Mouse (Mus musculus) hindbrain, embryonic 13.5 days (tissue): ENCODE data around the gene Wdr3. TPM values are rescaled to one million over a fixed set of nuclear protein-coding genes. Genes with fewer than 3 reads are reported as not detected.
A peak's percentile ranks its signal among the peaks of the same experiment; 100 is the strongest.

ENCODE experiments used
- ATAC-seq: fragments of 200-750 bp; cut with Nextera tagmentation; 2 replicates; pipeline ENCODE4 v1.8.0; 2017; ENCODE audit warnings: moderate TSS enrichment; ENCODE audit not compliant: low FRiP score
- H3K27ac ChIP-seq: fragments of 300-500 bp; sonication (generic); 2 replicates; pipeline ENCODE4 v1.5.1; 2015; ENCODE audit warnings: inconsistent platforms, mild to moderate bottlenecking, moderate library complexity
- H3K27me3 ChIP-seq: fragments of 300-500 bp; sonication (generic); 2 replicates; pipeline ENCODE4 v1.6.1; 2015; ENCODE audit warnings: mild to moderate bottlenecking, inconsistent platforms
- H3K36me3 ChIP-seq: fragments of 300-500 bp; sonication (generic); 2 replicates; pipeline ENCODE4 v1.6.1; 2015; ENCODE audit warnings: mild to moderate bottlenecking, inconsistent platforms
- H3K4me1 ChIP-seq: fragments of 300-500 bp; sonication (generic); replicated peaks from 2 replicates; pipeline ENCODE4 v1.6.1; 2015; ENCODE audit warnings: inconsistent platforms
- H3K4me2 ChIP-seq: fragments of 300-500 bp; sonication (generic); 2 replicates; pipeline ENCODE4 v1.6.1; 2015; ENCODE audit warnings: inconsistent platforms, mild to moderate bottlenecking, moderate library complexity
- H3K4me3 ChIP-seq: fragments of 300-500 bp; sonication (generic); 2 replicates; pipeline ENCODE4 v1.5.1; 2015; ENCODE audit warnings: mild to moderate bottlenecking, inconsistent platforms
- H3K9ac ChIP-seq: fragments of 300-500 bp; sonication (generic); 2 replicates; pipeline ENCODE4 v1.6.1; 2015; ENCODE audit warnings: mild to moderate bottlenecking, inconsistent platforms
- H3K9me3 ChIP-seq: fragments of 300-500 bp; sonication (generic); 2 replicates; pipeline ENCODE4 v1.6.1; 2016; ENCODE audit warnings: inconsistent platforms
- WGBS: fragments of 180-500 bp; shearing (Covaris S2); methylation state at CpG from one replicate; pipeline ENCODE4 v1.1.7; 2015; 5-methylcytosine and 5-hydroxymethylcytosine counted together
- polyA plus RNA-seq: library from polyadenylated mRNA; unstranded; fragments of >200 nt; fragmentation: Nextera tagmentation; extraction: Ambion mirVana; gene quantifications from 2 replicates; pipeline ENCODE4 v1.2.1, GENCODE M21; 2015

Wdr3 gene
- polyA plus RNA-seq = 38.6 and 41.5 TPM in 2 replicates

GRCm38 (mm10) chr3:100162315-100163105, at the start of gene Wdr3, which contains the start of gene Gdap2:
TSS of gene Wdr3 (minus strand) at chr3:100162407.
TSS of gene Gdap2 (plus strand) at chr3:100162381.
- peak within 1 kb of the TSS; percentile 82 for H3K4me2 ChIP-seq
- peak within 1 kb of the TSS; percentile 95 for H3K9ac ChIP-seq
- H3K4me3 ChIP-seq = peak within 1 kb of the TSS; percentile 88
- peak within 1 kb of the TSS; percentile 96 for H3K27ac ChIP-seq
- H3K27me3 ChIP-seq = no peaks in the 10 kb centered on the region
- H3K4me1 ChIP-seq = peaks cover 23% of the 10 kb centered on the region
- under 1% methylated on average over 55 of the region's 55 CpGs for WGBS
- H3K9me3 ChIP-seq = no peaks in the 10 kb centered on the region
- peaks cover 30% of the 10 kb centered on the region for H3K36me3 ChIP-seq
- peak; percentile 99 for ATAC-seq

DNA sequence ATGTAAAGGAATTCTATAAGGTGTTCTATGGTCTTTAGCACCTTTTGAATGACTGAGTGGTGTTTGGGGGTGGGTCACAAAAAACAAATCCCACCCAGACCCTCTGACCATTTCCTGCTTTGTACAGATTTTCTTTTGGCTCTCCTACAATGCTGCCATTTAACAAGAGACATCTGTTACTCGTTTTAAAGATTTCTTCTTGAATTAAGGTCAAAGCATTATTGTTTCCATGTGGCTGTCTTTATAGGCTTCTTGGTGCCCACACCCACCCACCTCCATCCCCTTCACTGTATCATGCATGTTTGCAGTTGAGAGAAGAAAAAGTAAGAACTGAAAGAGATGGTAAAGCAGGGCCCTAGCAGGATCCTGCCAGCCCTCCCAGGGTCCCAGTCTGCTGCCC, 44.8 kb upstream of the Wdr3 start:
- Histone ChIP-seq H3K9ac (no peak overlapping the region), H3K4me3 (no peak overlapping the region), H3K27me3 (no peaks in the 10 kb centered on the region), H3K9me3 (no peaks in the 10 kb centered on the region), H3K36me3 (peaks cover 59% of the 10 kb centered on the region), H3K27ac (no peak overlapping the region), H3K4me1 (no peaks in the 10 kb centered on the region), H3K4me2 (no peak overlapping the region)
- WGBS = 64% methylated on average over 1 of the region's 1 CpGs
- ATAC-seq = no peak

DNA sequence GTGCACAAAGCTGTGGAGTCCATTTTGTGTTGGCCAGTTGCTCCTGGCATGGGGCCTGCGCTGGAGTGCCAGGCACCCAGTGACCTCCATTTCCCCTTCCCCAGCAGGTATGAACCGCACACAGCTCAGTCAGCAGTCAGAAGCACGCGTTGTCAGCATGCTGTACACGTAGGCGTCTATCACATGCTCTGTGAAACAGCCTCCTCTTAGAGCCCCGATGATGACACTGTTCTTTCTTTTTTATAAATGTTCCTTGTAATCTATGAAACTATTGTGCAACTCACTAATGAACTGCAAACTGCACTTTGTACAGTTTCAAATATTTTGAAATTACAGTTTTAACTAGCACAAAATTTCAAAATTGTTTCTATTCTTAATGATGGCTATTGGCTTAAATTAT, 39.3 kb upstream of the Wdr3 start:
- no peaks in the 10 kb centered on the region for H3K27me3 ChIP-seq
- H3K4me1 ChIP-seq = no peaks in the 10 kb centered on the region
- no peaks in the 10 kb centered on the region for H3K9me3 ChIP-seq
- no peak for ATAC-seq
- H3K36me3 ChIP-seq = peaks cover 86% of the 10 kb centered on the region
- no peak overlapping the region for H3K27ac ChIP-seq
- H3K4me2 ChIP-seq = no peak overlapping the region
- WGBS = 93% methylated on average over 7 of the region's 7 CpGs
- H3K9ac ChIP-seq = no peak overlapping the region
- no peak overlapping the region for H3K4me3 ChIP-seq

- Histone ChIP-seq H3K4me1 (no peaks in the 10 kb centered on the region), H3K27ac (no peak overlapping the region), H3K4me3 (no peak overlapping the region), H3K27me3 (no peaks in the 10 kb centered on the region), H3K9me3 (no peaks in the 10 kb centered on the region), H3K9ac (no peak overlapping the region), H3K4me2 (no peak overlapping the region), H3K36me3 (peaks cover 63% of the 10 kb centered on the region)
- no peak for ATAC-seq
- 60% methylated on average over 5 of the region's 5 CpGs for WGBS
Measured at GRCm38 (mm10) chr3:100194210-100194609, 32.0 kb upstream of the Wdr3 start.

- Histone ChIP-seq H3K9ac (peak overlapping the region; percentile 43; the same call in 1 of the 2 replicates), H3K4me3 (no peak overlapping the region), H3K36me3 (peaks cover 73% of the 10 kb centered on the region), H3K9me3 (no peaks in the 10 kb centered on the region), H3K4me2 (no peak overlapping the region), H3K4me1 (no peaks in the 10 kb centered on the region), H3K27me3 (no peaks in the 10 kb centered on the region), H3K27ac (peak overlapping the region; percentile 48)
- ATAC-seq = peak; percentile 89
- WGBS = 74% methylated on average over 11 of the region's 11 CpGs
Measured at GRCm38 (mm10) chr3:100189861-100190260, 27.7 kb upstream of the Wdr3 start.

- H3K27ac ChIP-seq = peak overlapping the region; percentile 48; the same call in 1 of the 2 replicates
- 26% methylated on average over 1 of the region's 1 CpGs for WGBS
- no peak overlapping the region for H3K4me2 ChIP-seq
- ATAC-seq = peak; percentile 92
- H3K27me3 ChIP-seq = no peaks in the 10 kb centered on the region
- H3K9ac ChIP-seq = no peak overlapping the region
- no peaks in the 10 kb centered on the region for H3K9me3 ChIP-seq
- peaks cover 73% of the 10 kb centered on the region for H3K36me3 ChIP-seq
- no peak overlapping the region for H3K4me3 ChIP-seq
- H3K4me1 ChIP-seq = no peaks in the 10 kb centered on the region
Measured at GRCm38 (mm10) chr3:100189444-100189843, 27.2 kb upstream of the Wdr3 start.

DNA sequence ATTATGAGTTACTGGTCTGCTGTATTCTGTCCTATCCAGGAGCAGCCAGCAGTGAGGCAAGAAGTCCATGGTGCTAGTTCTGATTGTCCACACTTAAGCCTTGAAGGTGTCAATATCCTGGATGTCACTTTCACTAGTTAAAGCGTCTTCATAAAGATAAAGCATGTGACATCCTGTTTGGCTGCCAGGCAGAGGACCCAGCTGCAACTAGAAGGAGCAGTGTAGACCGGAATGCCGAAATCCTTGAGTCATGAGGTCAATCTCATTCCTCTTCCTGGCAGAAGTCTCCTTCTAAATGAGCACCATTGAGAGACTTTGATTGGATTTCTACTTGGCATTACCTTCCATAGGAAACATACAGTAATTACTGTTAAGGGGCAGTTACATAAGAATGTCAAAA, 18.3 kb upstream of the Wdr3 start:
- peaks cover 85% of the 10 kb centered on the region for H3K36me3 ChIP-seq
- no peaks in the 10 kb centered on the region for H3K27me3 ChIP-seq
- WGBS = 86% methylated on average over 3 of the region's 3 CpGs
- no peak overlapping the region for H3K4me2 ChIP-seq
- H3K4me3 ChIP-seq = no peak overlapping the region
- no peak overlapping the region for H3K27ac ChIP-seq
- no peaks in the 10 kb centered on the region for H3K9me3 ChIP-seq
- ATAC-seq = no peak
- no peaks in the 10 kb centered on the region for H3K4me1 ChIP-seq
- no peak overlapping the region for H3K9ac ChIP-seq

DNA sequence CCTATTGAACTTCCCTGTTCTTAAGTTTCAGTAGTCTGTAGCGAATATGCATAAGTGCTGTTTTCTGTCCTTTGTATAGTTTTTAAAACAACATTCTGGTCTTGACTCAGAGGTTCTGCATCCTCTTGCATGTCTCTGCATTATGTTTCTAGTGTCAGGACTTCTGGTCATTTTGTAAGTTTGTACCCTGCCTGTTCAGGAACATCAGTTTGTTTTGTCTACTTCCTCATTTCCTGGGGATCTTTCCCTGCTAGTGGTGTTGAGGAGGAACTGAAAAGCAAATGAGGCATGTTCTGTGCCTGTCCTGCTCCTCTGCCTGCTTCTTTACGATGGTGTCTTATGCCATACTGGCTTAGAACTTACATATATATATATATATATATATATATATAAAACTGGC, 13.8 kb upstream of the Wdr3 start:
- Histone ChIP-seq H3K27me3 (no peaks in the 10 kb centered on the region), H3K9me3 (no peaks in the 10 kb centered on the region), H3K4me1 (no peaks in the 10 kb centered on the region), H3K36me3 (peaks cover 84% of the 10 kb centered on the region), H3K4me2 (no peak overlapping the region), H3K9ac (no peak overlapping the region), H3K4me3 (no peak overlapping the region), H3K27ac (no peak overlapping the region)
- ATAC-seq = no peak
- 96% methylated on average over 2 of the region's 2 CpGs for WGBS

DNA sequence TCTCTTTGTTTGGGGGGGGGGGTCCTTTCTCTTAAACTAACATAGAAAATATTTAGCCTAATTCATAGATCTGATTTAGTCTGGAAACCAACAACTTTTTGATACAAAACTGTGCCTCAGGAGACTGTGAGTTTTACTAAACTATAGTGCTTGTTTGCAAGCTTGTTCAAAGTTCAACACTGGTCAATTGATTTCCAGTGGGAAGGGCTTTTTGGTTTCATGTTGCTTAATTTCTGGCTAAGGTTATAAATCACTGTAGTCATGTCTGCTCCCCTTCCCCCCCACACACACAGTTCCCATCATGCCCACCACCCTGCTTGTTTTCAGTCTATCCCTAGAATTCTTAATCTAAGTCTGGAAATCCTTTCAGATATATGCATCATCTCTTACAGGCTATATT, 2.8 kb upstream of the Wdr3 start:
- Histone ChIP-seq H3K4me1 (peaks cover 23% of the 10 kb centered on the region), H3K4me3 (no peak overlapping the region), H3K4me2 (no peak overlapping the region), H3K9me3 (no peaks in the 10 kb centered on the region), H3K27me3 (no peaks in the 10 kb centered on the region), H3K9ac (no peak overlapping the region), H3K36me3 (peaks cover 22% of the 10 kb centered on the region), H3K27ac (no peak overlapping the region)
- no peak for ATAC-seq

DNA sequence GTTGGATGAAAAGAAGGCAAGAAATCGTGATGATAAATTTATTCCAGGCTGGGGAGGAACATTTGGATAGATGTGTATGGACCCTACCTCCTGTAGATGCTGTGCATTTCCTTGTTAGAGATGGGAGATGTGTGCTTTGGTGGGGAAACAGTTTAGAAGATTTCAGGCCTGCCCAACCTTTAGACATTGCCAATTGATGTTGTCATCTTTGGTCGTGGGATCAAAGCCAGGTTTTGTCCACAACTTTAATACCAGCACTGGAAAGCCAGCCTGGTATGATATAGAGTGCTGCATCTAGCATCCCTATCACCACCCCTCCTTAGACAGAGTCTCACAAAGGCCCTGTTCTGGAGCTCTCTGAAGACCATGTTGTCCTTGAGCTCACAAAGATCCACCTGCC, 1.3 kb upstream of the Wdr3 start:
- no peaks in the 10 kb centered on the region for H3K9me3 ChIP-seq
- H3K27me3 ChIP-seq = no peaks in the 10 kb centered on the region
- no peak overlapping the region for H3K9ac ChIP-seq
- peaks cover 26% of the 10 kb centered on the region for H3K36me3 ChIP-seq
- no peak overlapping the region; the same call in 1 of the 2 replicates for H3K4me3 ChIP-seq
- H3K4me2 ChIP-seq = peak overlapping the region; percentile 79; the same call in 1 of the 2 replicates
- H3K4me1 ChIP-seq = peaks cover 23% of the 10 kb centered on the region
- 84% methylated on average over 2 of the region's 2 CpGs for WGBS
- no peak overlapping the region for H3K27ac ChIP-seq
- ATAC-seq = no peak

GRCm38 (mm10) chr3:100161665-100162314, 417 bp downstream of the Wdr3 start:
- WGBS = 2% methylated on average over 35 of the region's 35 CpGs
- Histone ChIP-seq H3K9me3 (no peaks in the 10 kb centered on the region), H3K4me3 (peak overlapping the region; percentile 88), H3K9ac (peak overlapping the region; percentile 95), H3K4me1 (peaks cover 23% of the 10 kb centered on the region), H3K27me3 (no peaks in the 10 kb centered on the region), H3K27ac (peak overlapping the region; percentile 96), H3K36me3 (peaks cover 34% of the 10 kb centered on the region), H3K4me2 (peak overlapping the region; percentile 82)
- no peak; the same call in 1 of the 2 replicates for ATAC-seq

GRCm38 (mm10) chr3:100160682-100161445, 1.3 kb downstream of the Wdr3 start:
- peak overlapping the region; percentile 82 for H3K4me2 ChIP-seq
- peaks cover 38% of the 10 kb centered on the region for H3K36me3 ChIP-seq
- ATAC-seq = no peak
- no peaks in the 10 kb centered on the region for H3K27me3 ChIP-seq
- WGBS = 91% methylated on average over 15 of the region's 15 CpGs
- H3K27ac ChIP-seq = no peak overlapping the region
- H3K4me3 ChIP-seq = peak overlapping the region; percentile 88
- H3K4me1 ChIP-seq = peaks cover 23% of the 10 kb centered on the region
- H3K9ac ChIP-seq = peak overlapping the region; percentile 95
- no peaks in the 10 kb centered on the region for H3K9me3 ChIP-seq
